Mouse (Mus musculus) embryonic facial prominence, embryonic 14.5 days (tissue): ENCODE results near the gene Cnr2. TPM values are rescaled to one million over a fixed set of nuclear protein-coding genes. Genes with fewer than 3 reads are reported as not detected.
A peak's percentile ranks its signal among the peaks of the same experiment; 100 is the strongest.

Experiments used
- ATAC-seq: fragments of 200-750 bp; cut with Nextera tagmentation; 2 replicates; pipeline ENCODE4 v1.8.0; 2017; ENCODE audit warnings: low read depth, moderate number of reproducible peaks, moderate TSS enrichment
- DNase-seq: peaks from one replicate; pipeline ENCODE4 v3.0.0-alpha.2; 2015; ENCODE audit warnings: low spot score
- H3K27ac ChIP-seq: fragments of 300-500 bp; sonication (generic); replicated peaks from 2 replicates; pipeline ENCODE4 v1.5.1; 2014; ENCODE audit warnings: low read depth, mild to moderate bottlenecking, low read length, moderate library complexity
- H3K27me3 ChIP-seq: fragments of 300-500 bp; sonication (generic); replicated peaks from 2 replicates; pipeline ENCODE4 v1.6.1; 2014; ENCODE audit warnings: low read length; ENCODE audit not compliant: control insufficient read depth, insufficient read depth
- H3K36me3 ChIP-seq: fragments of 300-500 bp; sonication (generic); 2 replicates; pipeline ENCODE4 v1.6.1; 2014; ENCODE audit warnings: low read length, mixed read lengths; ENCODE audit not compliant: control insufficient read depth, insufficient read depth
- H3K4me1 ChIP-seq: fragments of 300-500 bp; sonication (generic); 2 replicates; pipeline ENCODE4 v1.6.1; 2014; ENCODE audit warnings: antibody characterized with exemption, low read length; ENCODE audit not compliant: control insufficient read depth, insufficient read depth
- H3K4me2 ChIP-seq: fragments of 300-500 bp; sonication (generic); 2 replicates; pipeline ENCODE4 v1.6.1; 2014; ENCODE audit warnings: low read depth, mild to moderate bottlenecking, low read length, moderate library complexity, mixed read lengths
- H3K4me3 ChIP-seq: fragments of 300-500 bp; sonication (generic); 2 replicates; pipeline ENCODE4 v1.5.1; 2014; ENCODE audit warnings: low read depth, mild to moderate bottlenecking, low read length
- H3K9ac ChIP-seq: fragments of 300-500 bp; sonication (generic); 2 replicates; pipeline ENCODE4 v1.6.1; 2014; ENCODE audit warnings: low read depth, mild to moderate bottlenecking, low read length, moderate library complexity, mixed read lengths
- H3K9me3 ChIP-seq: fragments of 300-500 bp; sonication (generic); 2 replicates; pipeline ENCODE4 v1.6.1; 2016; ENCODE audit warnings: low read length; ENCODE audit not compliant: control insufficient read depth
- WGBS: fragments of 180-500 bp; shearing (Covaris S2); extraction: QIAGEN DNeasy Blood & Tissue Kit; methylation state at CpG from one replicate; pipeline ENCODE4 v1.1.7; 2014; 5-methylcytosine and 5-hydroxymethylcytosine counted together
- polyA plus RNA-seq: library from polyadenylated mRNA; unstranded; fragments of >200 nt; fragmentation: Nextera tagmentation; extraction: Ambion mirVana; gene quantifications from 2 replicates; pipeline ENCODE4 v1.2.1, GENCODE M21; 2014

The Cnr2 gene
- polyA plus RNA-seq, 1 experiment from 2014 or later, result 1.1 TPM

DNA sequence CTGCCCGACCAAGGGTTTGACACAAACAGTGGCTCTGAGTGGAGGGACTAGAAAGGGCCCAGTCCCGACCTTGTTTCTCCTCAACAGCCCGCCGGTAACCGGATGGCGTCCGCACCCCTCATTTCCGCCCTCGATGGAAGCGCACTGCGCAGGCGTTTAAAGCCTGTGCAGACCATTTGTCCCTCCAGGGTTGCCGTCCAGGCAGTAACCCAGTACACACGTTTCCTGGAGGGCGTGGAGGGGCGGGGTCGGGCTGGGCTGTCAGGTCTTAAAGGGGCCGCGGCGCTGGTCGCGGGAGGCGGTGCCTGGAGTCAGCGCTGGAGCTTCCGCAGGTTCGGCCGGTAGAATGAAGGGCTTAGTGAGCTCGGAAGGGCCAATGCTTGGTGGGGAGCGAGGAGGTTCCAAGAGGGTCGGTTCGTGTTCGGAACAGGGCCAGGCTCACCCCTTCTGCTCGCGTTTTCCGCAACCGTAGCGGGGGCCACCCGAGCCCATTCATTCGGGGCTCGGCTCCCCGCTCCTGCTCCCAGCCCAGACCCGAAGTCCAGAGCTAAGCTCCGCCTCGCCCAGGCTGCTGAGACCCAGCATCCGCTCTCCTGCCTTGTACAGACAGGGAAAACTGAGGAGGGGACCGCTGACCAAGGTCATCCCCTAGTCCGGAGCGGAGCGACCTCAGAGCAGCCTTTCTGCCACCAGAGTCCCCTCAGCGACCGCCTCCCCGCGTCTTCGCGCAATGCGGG lies 68.4 kb downstream of the Cnr2 start, which contains the start of gene Gale:
Gene Gale, plus strand, starts transcription at position 271 of the 737 bp plus-strand sequence.
- peak within 1 kb of the TSS; percentile 85 for H3K27ac ChIP-seq
- H3K4me1 ChIP-seq, result no peaks in the 10 kb centered on the region
- DNase-seq, result peak; percentile 99
- H3K36me3 ChIP-seq, result peaks cover 61% of the 10 kb centered on the region
- 0% methylated on average over 34 of the region's 56 CpGs for WGBS
- H3K4me2 ChIP-seq, result peak within 1 kb of the TSS; percentile 96
- H3K4me3 ChIP-seq, result peak within 1 kb of the TSS; percentile 61
- peak; percentile 96 for ATAC-seq
- no peaks in the 10 kb centered on the region for H3K9me3 ChIP-seq
- H3K27me3 ChIP-seq, result no peaks in the 10 kb centered on the region
- peak within 1 kb of the TSS; percentile 75 for H3K9ac ChIP-seq

DNA sequence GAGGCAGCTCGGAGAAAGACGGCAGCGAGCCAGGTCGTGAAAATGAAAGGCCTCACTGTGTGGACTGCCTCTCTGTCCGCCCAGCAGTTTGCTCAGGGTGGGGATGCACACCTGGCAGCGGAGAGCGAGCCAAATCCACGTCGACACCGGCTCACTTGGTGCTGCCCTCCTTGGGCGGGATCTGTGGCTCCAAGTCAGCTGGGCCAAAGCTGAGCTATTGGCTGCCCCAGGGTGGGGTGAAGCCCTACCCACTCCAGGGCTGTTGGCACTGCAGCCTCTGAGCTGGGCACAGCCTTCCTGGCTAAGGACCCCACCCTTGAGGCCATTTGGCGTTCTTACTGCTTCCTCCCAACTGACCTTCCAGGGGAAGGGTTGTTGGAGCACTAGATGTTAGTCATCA lies 69.2 kb downstream of the Cnr2 start:
- Histone ChIP-seq H3K4me3 (peak overlapping the region; percentile 61), H3K4me2 (peak overlapping the region; percentile 96), H3K27ac (peak overlapping the region; percentile 83), H3K36me3 (peaks cover 61% of the 10 kb centered on the region), H3K9me3 (no peaks in the 10 kb centered on the region), H3K4me1 (no peaks in the 10 kb centered on the region), H3K27me3 (no peaks in the 10 kb centered on the region), H3K9ac (peak overlapping the region; percentile 75)
- WGBS, result 3% methylated on average over 12 of the region's 12 CpGs
- ATAC-seq, result peak; percentile 27; the same call in 1 of the 2 replicates
- DNase-seq, result peak; percentile 69

DNA sequence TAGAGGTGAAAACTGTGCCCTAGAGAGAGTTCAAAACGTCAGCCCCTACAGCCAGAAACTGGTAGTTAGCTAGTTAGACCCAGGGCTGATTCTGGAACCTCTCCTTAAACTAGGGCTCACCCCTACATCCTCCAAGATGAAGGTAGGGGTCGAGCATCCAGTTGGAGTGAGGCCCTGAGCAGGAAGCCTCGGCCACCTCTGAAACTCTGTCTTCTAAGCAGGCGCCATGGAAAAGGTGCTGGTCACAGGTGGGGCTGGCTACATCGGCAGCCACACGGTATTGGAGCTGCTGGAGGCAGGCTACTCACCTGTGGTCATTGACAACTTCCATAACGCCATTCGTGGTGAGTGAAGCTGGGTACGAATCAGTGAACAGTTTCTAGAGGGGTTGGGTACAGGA lies 69.9 kb downstream of the Cnr2 start:
- 81% methylated on average over 9 of the region's 9 CpGs for WGBS
- 0 out of 2 replicates have a peak overlapping the region, but pooled peaks have one; percentile 75 for H3K9ac ChIP-seq
- no peaks in the 10 kb centered on the region for H3K27me3 ChIP-seq
- H3K27ac ChIP-seq, result no peak overlapping the region
- H3K4me3 ChIP-seq, result peak overlapping the region; percentile 61
- no peak for DNase-seq
- H3K9me3 ChIP-seq, result no peaks in the 10 kb centered on the region
- no peak for ATAC-seq
- H3K36me3 ChIP-seq, result peaks cover 61% of the 10 kb centered on the region
- peak overlapping the region; percentile 96; the same call in 1 of the 2 replicates for H3K4me2 ChIP-seq
- no peaks in the 10 kb centered on the region for H3K4me1 ChIP-seq

DNA sequence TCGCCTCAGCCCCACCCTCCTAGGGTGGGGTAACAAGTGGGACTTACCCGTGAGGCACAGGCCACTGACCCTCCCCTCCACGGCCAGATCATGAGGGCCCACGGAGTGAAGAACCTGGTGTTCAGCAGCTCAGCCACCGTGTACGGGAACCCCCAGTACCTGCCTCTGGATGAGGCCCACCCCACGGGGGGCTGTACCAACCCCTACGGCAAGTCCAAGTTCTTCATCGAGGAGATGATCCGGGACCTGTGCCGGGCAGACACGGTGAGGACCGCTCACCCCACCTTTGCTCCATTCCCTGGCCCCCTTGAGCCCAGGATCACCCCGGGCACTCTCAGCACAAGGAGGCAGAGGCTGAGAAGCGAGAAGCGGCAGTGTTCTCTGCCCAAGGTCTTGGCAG lies 71.1 kb downstream of the Cnr2 start:
- Histone ChIP-seq H3K36me3 (peaks cover 53% of the 10 kb centered on the region), H3K27ac (no peak overlapping the region), H3K27me3 (no peaks in the 10 kb centered on the region), H3K4me3 (no peak overlapping the region), H3K9me3 (no peaks in the 10 kb centered on the region), H3K4me1 (peaks cover 2% of the 10 kb centered on the region), H3K4me2 (no peak overlapping the region), H3K9ac (no peak overlapping the region)
- DNase-seq, result no peak
- no peak for ATAC-seq
- 93% methylated on average over 16 of the region's 16 CpGs for WGBS

DNA sequence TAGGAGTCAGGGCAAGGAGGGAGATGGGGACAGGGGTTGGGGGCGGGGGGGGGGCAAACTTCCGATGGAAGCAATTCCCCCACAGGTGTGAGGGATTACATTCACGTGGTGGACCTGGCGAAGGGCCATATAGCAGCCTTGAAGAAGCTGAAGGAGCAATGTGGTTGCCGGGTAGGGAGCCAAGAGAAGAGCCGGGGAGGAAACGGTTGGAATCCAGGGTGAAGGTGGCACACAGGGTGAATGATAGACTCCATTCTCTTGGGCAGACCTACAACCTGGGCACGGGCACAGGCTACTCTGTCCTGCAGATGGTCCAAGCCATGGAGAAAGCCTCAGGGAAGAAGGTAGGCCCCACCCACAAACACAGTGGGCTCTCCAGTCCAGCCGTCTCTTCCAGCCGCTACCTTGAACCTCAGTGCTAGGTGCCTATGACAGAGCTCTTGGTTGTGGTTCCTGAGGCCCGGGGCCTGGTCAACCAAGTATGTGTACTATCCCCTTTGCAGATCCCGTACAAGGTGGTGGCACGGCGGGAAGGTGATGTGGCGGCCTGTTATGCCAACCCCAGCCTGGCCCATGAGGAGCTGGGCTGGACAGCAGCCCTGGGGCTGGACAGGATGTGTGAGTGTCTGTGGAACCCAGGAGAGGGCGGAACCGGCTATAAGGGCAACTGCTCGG lies 72.0 kb downstream of the Cnr2 start:
- H3K27ac ChIP-seq, result no peak overlapping the region
- no peak overlapping the region for H3K4me3 ChIP-seq
- WGBS, result 86% methylated on average over 18 of the region's 18 CpGs
- H3K9me3 ChIP-seq, result no peaks in the 10 kb centered on the region
- H3K4me1 ChIP-seq, result peaks cover 8% of the 10 kb centered on the region
- peaks cover 47% of the 10 kb centered on the region for H3K36me3 ChIP-seq
- H3K9ac ChIP-seq, result no peak overlapping the region
- ATAC-seq (no peak), DNase-seq (no peak)
- no peaks in the 10 kb centered on the region for H3K27me3 ChIP-seq
- no peak overlapping the region for H3K4me2 ChIP-seq

DNA sequence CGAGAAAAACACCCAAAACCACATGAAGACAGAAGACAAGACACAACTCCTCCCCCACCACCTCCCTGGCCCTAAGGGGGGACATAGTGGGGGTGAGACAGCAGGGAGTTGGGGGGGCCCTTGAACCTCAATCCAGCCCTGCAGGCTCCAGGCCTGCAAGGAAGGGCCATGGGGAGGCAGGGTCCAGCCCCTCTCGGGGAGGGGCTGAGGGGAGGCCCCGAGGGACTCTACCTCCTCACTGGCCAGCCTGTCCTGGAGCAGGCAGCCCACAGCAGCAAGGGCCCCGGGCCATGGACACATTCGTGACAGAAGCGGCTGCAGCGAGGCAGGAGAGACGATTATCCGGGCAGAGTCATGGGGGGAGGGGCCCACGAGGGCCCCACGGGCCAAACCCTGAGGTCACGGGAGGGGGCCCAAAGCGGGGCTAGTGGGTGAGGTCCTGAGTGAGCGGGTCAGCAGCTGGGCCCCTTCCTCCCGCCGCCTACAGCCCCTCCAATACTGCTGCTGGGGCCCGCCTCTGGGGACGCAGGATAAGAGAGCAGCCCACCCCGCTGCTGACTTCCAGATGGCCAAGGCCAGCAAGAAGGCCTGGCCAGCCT lies 73.2 kb downstream of the Cnr2 start:
- Histone ChIP-seq H3K4me3 (no peak overlapping the region), H3K9ac (no peak overlapping the region), H3K27me3 (no peaks in the 10 kb centered on the region), H3K4me1 (peaks cover 8% of the 10 kb centered on the region), H3K4me2 (no peak overlapping the region), H3K36me3 (peaks cover 47% of the 10 kb centered on the region), H3K27ac (no peak overlapping the region), H3K9me3 (no peaks in the 10 kb centered on the region)
- DNase-seq (no peak), ATAC-seq (no peak)
- WGBS, result 74% methylated on average over 13 of the region's 19 CpGs

DNA sequence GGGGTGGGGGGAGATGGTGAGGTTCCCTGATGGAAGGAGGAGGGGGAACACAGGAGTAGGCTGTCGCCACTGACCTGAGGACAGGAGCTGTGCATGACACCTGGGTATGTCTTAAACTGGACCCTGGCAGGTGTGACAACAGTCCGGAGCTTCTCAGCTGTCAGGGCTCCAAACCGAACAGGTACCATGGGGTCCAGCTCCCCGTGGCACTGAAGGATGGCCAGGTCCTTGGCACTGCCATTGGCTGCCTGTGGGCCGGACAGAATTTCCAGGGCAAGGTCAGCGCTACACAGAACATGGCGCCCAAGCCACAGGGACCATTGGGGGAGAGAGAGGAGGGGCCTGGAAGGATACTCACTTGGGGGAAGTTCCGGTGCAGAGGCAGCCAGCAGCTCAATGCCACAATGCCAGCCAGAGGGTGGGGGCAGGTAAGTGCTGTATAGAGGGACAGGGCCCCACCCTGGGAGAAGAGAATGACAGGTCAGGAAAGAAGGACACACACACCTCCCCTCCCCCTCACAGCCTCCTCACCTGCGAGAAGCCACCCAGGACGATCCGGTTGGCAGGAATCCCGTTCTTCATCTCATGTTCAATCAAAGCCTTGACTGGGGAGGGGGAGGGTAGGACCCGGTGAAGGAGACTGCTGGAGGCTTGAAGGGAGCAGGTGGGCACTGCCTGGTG lies 74.0 kb downstream of the Cnr2 start:
- H3K9ac ChIP-seq, result no peak overlapping the region
- no peak overlapping the region for H3K4me2 ChIP-seq
- H3K4me3 ChIP-seq, result no peak overlapping the region
- H3K4me1 ChIP-seq, result peaks cover 8% of the 10 kb centered on the region
- WGBS, result 82% methylated on average over 13 of the region's 13 CpGs
- peaks cover 51% of the 10 kb centered on the region for H3K36me3 ChIP-seq
- H3K9me3 ChIP-seq, result no peaks in the 10 kb centered on the region
- no peaks in the 10 kb centered on the region for H3K27me3 ChIP-seq
- no peak overlapping the region for H3K27ac ChIP-seq
- DNase-seq (no peak), ATAC-seq (no peak)
